Mouse (Mus musculus) CH12.LX (cell line): ENCODE measurements around the gene Gtf2a2. TPM values are rescaled to one million over a fixed set of nuclear protein-coding genes. Genes with fewer than 3 reads are reported as not detected.

ENCODE experiments used
- DNase-seq: peaks from one replicate; pipeline ENCODE4 v3.0.0-alpha.2; 2013; ENCODE audit errors: extremely low read depth
- H3K27ac ChIP-seq: 2 replicates; pipeline ENCODE4 v1.5.1; 2012; ENCODE audit warnings: low read depth, mild to moderate bottlenecking, control low read depth, moderate library complexity; ENCODE audit not compliant: insufficient read depth
- H3K27me3 ChIP-seq: replicated peaks from 2 replicates; pipeline ENCODE3; 2012; ENCODE audit warnings: inconsistent platforms
- H3K36me3 ChIP-seq, 2 experiments: replicated peaks in 1 of 2; 2 replicates each; pipeline versions ENCODE3 to v1.6.1; 2012; ENCODE audit warnings: inconsistent platforms in 1 of 2, low read length in 1 of 2, mild to moderate bottlenecking in 1 of 2, mixed read lengths in 1 of 2, moderate library complexity in 1 of 2; ENCODE audit not compliant: control insufficient read depth in 1 of 2, insufficient read depth in 1 of 2
- H3K4me1 ChIP-seq, 2 experiments: 2 replicates each; pipeline ENCODE4 v1.6.1; 2012; ENCODE audit warnings: inconsistent platforms in 1 of 2, moderate library complexity in 1 of 2; ENCODE audit not compliant: insufficient read depth in 2 of 2, control insufficient read depth in 1 of 2
- H3K4me2 ChIP-seq: 2 replicates; pipeline ENCODE4 v1.6.1; 2012; ENCODE audit warnings: low read depth, mild to moderate bottlenecking, control low read depth; ENCODE audit not compliant: poor library complexity, insufficient read depth, severe bottlenecking
- H3K4me3 ChIP-seq, 3 experiments: fragments of 150-350 bp in 1 of 3; sonication (generic) in 1 of 3; replicated peaks in 1 of 3; 2 replicates each; pipeline versions ENCODE3 to v1.5.1; 2011 to 2012; ENCODE audit warnings: low read depth in 2 of 3, low read length in 2 of 3, mild to moderate bottlenecking in 2 of 3, moderate library complexity in 2 of 3, control low read depth in 1 of 3, improper control_type of control experiment in 1 of 3, inconsistent platforms in 1 of 3, mixed read lengths in 1 of 3; ENCODE audit not compliant: poor library complexity in 1 of 3
- H3K79me2 ChIP-seq: replicated peaks from 2 replicates; pipeline ENCODE4 v1.6.1; 2012; ENCODE audit warnings: mild to moderate bottlenecking, moderate library complexity; ENCODE audit not compliant: control insufficient read depth, poor library complexity, insufficient read depth, severe bottlenecking; ENCODE audit errors: extremely low read depth
- H3K9ac ChIP-seq: 2 replicates; pipeline ENCODE4 v1.6.1; 2012; ENCODE audit warnings: low read depth, mild to moderate bottlenecking, control low read depth, moderate library complexity; ENCODE audit not compliant: insufficient read depth
- H3K9me3 ChIP-seq: replicated peaks from 2 replicates; pipeline ENCODE3; 2012; ENCODE audit warnings: low read length, inconsistent platforms, mixed read lengths
- ETS1 ChIP-seq: conservative IDR thresholded peaks from 2 replicates; pipeline ENCODE4 v1.6.1; 2012; ENCODE audit warnings: low read depth, mild to moderate bottlenecking, inconsistent platforms, low read length, improper control_type of control experiment, moderate library complexity
- GABPA ChIP-seq: IDR thresholded peaks from 2 replicates; pipeline ENCODE4 v1.6.1; 2012; ENCODE audit warnings: low read depth, low read length, improper control_type of control experiment, inconsistent platforms; ENCODE audit not compliant: insufficient replicate concordance
- HCFC1 ChIP-seq: IDR thresholded peaks from 2 replicates; pipeline ENCODE4 v1.6.1; 2012; ENCODE audit warnings: low read depth, mild to moderate bottlenecking, inconsistent platforms, low read length, improper control_type of control experiment
- IRF4 ChIP-seq: IDR thresholded peaks from 2 replicates; pipeline ENCODE4 v1.6.1; 2014; ENCODE audit warnings: low read depth, mild to moderate bottlenecking, inconsistent platforms, low read length, improper control_type of control experiment
- JUN ChIP-seq: IDR thresholded peaks from 2 replicates; pipeline ENCODE4 v1.6.1; 2011; ENCODE audit warnings: low read depth, mild to moderate bottlenecking, low read length, improper control_type of control experiment, moderate library complexity; ENCODE audit not compliant: insufficient read depth
- MAX ChIP-seq: IDR thresholded peaks from 2 replicates; pipeline ENCODE4 v1.6.1; 2011; ENCODE audit warnings: low read length, improper control_type of control experiment
- PAX5 ChIP-seq: IDR thresholded peaks from 2 replicates; pipeline ENCODE4 v1.6.1; 2012; ENCODE audit warnings: low read length, inconsistent platforms, mixed read lengths
- POLR2AphosphoS2 ChIP-seq: IDR thresholded peaks from 2 replicates; pipeline ENCODE4 v1.6.1; 2011; ENCODE audit warnings: low read depth, low read length, improper control_type of control experiment
- RAD21 ChIP-seq: IDR thresholded peaks from 2 replicates; pipeline ENCODE4 v1.6.1; 2011; ENCODE audit warnings: low read depth, mild to moderate bottlenecking, low read length, improper control_type of control experiment, moderate library complexity
- SIN3A ChIP-seq: IDR thresholded peaks from 2 replicates; pipeline ENCODE4 v1.6.1; 2012; ENCODE audit warnings: low read length, improper control_type of control experiment, inconsistent platforms
- TBP ChIP-seq: conservative IDR thresholded peaks from 2 replicates; pipeline ENCODE4 v1.6.1; 2011; ENCODE audit warnings: low read depth, low read length, improper control_type of control experiment
- UBTF ChIP-seq: IDR thresholded peaks from 2 replicates; pipeline ENCODE4 v1.6.1; 2012; ENCODE audit warnings: low read depth, mild to moderate bottlenecking, inconsistent platforms, low read length, improper control_type of control experiment, moderate library complexity
- USF2 ChIP-seq: conservative IDR thresholded peaks from 2 replicates; pipeline ENCODE4 v1.6.1; 2011; ENCODE audit warnings: low read depth, low read length, improper control_type of control experiment
- ZC3H11A ChIP-seq: IDR thresholded peaks from 2 replicates; pipeline ENCODE4 v1.6.1; 2012; ENCODE audit warnings: low read depth, mild to moderate bottlenecking, inconsistent platforms, low read length, improper control_type of control experiment
- ZKSCAN1 ChIP-seq: IDR thresholded peaks from 2 replicates; pipeline ENCODE4 v1.6.1; 2012; ENCODE audit warnings: low read depth, inconsistent platforms, low read length, improper control_type of control experiment, borderline replicate concordance
- ZMIZ1 ChIP-seq: IDR thresholded peaks from 2 replicates; pipeline ENCODE4 v1.6.1; 2012; ENCODE audit warnings: low read depth, mild to moderate bottlenecking, inconsistent platforms, low read length, improper control_type of control experiment
- dilution Hi-C: fragments of 300-500 bp; cut with MboI; formaldehyde crosslinking; loops from 2 replicates; pipeline ENCODE4 v1.14.3; 2020; ENCODE audit warnings: low sequenced_read_pairs; ENCODE audit not compliant: extremely low pct_unique_long_range_greater_than_20kb, extremely low pct_ligation_motif_present
- in situ Hi-C: fragments of 300-500 bp; cut with MboI; formaldehyde crosslinking; loops from 3 replicates; pipeline ENCODE4 v1.14.3; 2019; ENCODE audit warnings: low sequenced_read_pairs, low pct_ligation_motif_present, low pct_unique_long_range_greater_than_20kb, mixed read lengths
- polyA plus RNA-seq: library from polyadenylated mRNA; unstranded; fragments of >175 nt; gene quantifications from 2 replicates; pipeline ENCODE4 v1.2.1, GENCODE M21; 2012; ENCODE audit warnings: low read depth; ENCODE audit not compliant: insufficient read length
- total RNA-seq, 2 experiments: library from RNA; depleted of rRNA; stranded (reverse); fragments of 300-350 nt in 1 of 2; fragments of >200 nt in 1 of 2; gene quantifications; 2 replicates each; pipeline ENCODE4 v1.2.3; 2012 to 2014

Gene Gtf2a2
- total and polyA plus RNA-seq, 3 experiments, result 51.1 to 156 (median 109) TPM

DNA sequence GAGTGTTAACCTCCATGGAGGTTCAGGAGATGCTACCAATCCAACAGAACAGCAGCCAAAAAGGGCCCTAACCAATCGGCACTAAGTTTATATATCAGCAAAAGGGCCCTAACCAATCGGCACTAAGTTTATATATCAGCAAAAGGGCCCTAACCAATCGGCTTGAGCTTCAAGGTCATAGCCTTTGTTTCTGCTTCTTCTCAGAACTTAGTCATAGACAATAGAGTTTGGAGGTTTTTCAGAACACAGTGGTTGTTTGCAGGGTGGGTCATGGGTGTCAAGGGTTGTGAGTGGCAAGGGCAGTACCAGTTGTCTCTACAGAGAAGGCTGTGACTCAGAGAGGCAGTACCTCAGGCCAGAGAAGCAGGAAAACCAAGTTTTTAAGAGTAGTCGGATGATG lies 29.8 kb downstream of the Gtf2a2 start:
- TF ChIP-seq GABPA, result no peak
- TF ChIP-seq POLR2AphosphoS2, result no peak
- no peak for TF ChIP-seq ZC3H11A
- TF ChIP-seq ETS1, result no peak
- no peak for TF ChIP-seq SIN3A
- no peak for TF ChIP-seq USF2
- TF ChIP-seq PAX5, result no peak
- TF ChIP-seq ZMIZ1, result no peak
- TF ChIP-seq UBTF, result no peak
- no peak for TF ChIP-seq ZKSCAN1
- no peak for TF ChIP-seq TBP

DNA sequence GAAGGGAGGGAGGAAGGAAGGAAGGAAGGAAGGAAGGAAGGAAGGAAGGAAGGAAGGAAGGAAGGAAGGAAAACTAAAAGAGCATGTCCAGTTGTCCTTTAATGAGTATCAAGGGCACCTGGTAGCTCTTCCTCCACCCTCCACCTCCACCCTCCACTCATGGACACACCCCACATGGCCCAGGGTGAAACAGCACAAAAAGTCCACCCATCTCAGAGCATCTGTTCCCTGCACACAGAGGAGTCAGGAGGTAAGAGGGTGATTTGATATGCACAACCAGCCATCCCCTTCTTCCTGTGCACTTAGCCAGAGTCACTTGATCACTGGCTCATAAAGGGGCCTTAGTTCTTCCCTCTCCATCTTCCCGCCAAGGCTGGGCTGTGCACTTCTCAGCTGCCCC lies 30.6 kb downstream of the Gtf2a2 start:
- in situ Hi-C loops, result no loop called here
- H3K9me3 ChIP-seq, result peaks cover 2% of the 10 kb centered on the region
- H3K27me3 ChIP-seq, result no peaks in the 10 kb centered on the region
- H3K4me1 ChIP-seq, result no peaks in the 10 kb centered on the region
- TF ChIP-seq JUN (no peak), HCFC1 (no peak), IRF4 (no peak), TBP (no peak), RAD21 (no peak), MAX (no peak)
- TF ChIP-seq, all 38 proteins: peak for 0
- no peaks in the 10 kb centered on the region for H3K36me3 ChIP-seq
- dilution Hi-C loops, result no loop called here
- no peak overlapping the region for H3K9ac ChIP-seq
- no peaks in the 10 kb centered on the region for H3K79me2 ChIP-seq
- no peak overlapping the region for H3K4me2 ChIP-seq
- no peak overlapping the region for H3K27ac ChIP-seq
- DNase-seq, result no peak
- H3K4me3 ChIP-seq, result no peak overlapping the region

More for the DNA sequence above, 29.8 kb downstream of the Gtf2a2 start:
- Histone ChIP-seq H3K4me1 (no peaks in the 10 kb centered on the region), H3K9me3 (peaks cover 2% of the 10 kb centered on the region), H3K27me3 (no peaks in the 10 kb centered on the region), H3K9ac (no peak overlapping the region), H3K36me3 (no peaks in the 10 kb centered on the region), H3K27ac (no peak overlapping the region), H3K4me2 (no peak overlapping the region), H3K4me3 (no peak overlapping the region), H3K79me2 (no peaks in the 10 kb centered on the region)
- dilution Hi-C loops, result no loop called here
- in situ Hi-C loops, result no loop called here
- no peak for DNase-seq
